Mouse (Mus musculus) erythroblast, embryonic 14.5 days (primary cell): ENCODE results near the gene Hmga2.

Experiments
- GATA1 ChIP-seq: IDR thresholded peaks from 2 replicates; pipeline ENCODE4 v1.6.1; 2012; ENCODE audit warnings: low read length, inconsistent platforms, mixed read lengths
- TAL1 ChIP-seq: IDR thresholded peaks from 3 replicates; pipeline ENCODE4 v1.6.1; 2012; ENCODE audit warnings: low read length, inconsistent platforms, mixed read lengths

GRCm38 (mm10) chr10:120363983-120364582, 112.2 kb downstream of the Hmga2 start:
- TF ChIP-seq GATA1 (no peak), TAL1 (no peak)
